24 mouse cellular contexts compared by ENCODE assay signal in genomic region chr4:120875961-120876360, GRCm38 (mm10). TPM values are rescaled to one million over a fixed set of nuclear protein-coding genes. Genes with fewer than 3 reads are reported as not detected.
A peak's percentile ranks its signal among the peaks of the same experiment; 100 is the strongest.
DNase-seq lines count a peak whose midpoint lies in the region; ATAC-seq lines count a peak whose summit lies in the region.
"Had no signal": no experiment of that assay in that cellular context is flagged by ENCODE, and none has a peak within 500 bp of the region (broad histone marks: within the 10 kb centered on the region; RNA-seq: fewer than 3 reads in every experiment).

No protein-coding gene starts in this region.

- H3K27me3 ChIP-seq in midbrain, embryonic 11.5 days (ENCODE audit: control insufficient read depth, insufficient read depth, low read length) = no peaks in the 10 kb centered on the region
- H3K27me3 ChIP-seq in midbrain, embryonic 14.5 days (ENCODE audit: control insufficient read depth, insufficient read depth, low read length) = no peaks in the 10 kb centered on the region
- H3K27me3 ChIP-seq: embryonic facial prominence, embryonic 13.5 days; forebrain, embryonic 12.5 days had no signal

- H3K36me3 ChIP-seq in midbrain, embryonic 11.5 days (ENCODE audit: control insufficient read depth, insufficient read depth, low read length) = no peaks in the 10 kb centered on the region
- H3K36me3 ChIP-seq in midbrain, embryonic 14.5 days (ENCODE audit: control insufficient read depth, insufficient read depth, low read length) = no peaks in the 10 kb centered on the region
- H3K36me3 ChIP-seq: embryonic facial prominence, embryonic 13.5 days; embryonic facial prominence, embryonic 15.5 days; forebrain, embryonic 10.5 days; forebrain, embryonic 12.5 days; G1E had no signal

- DNase-seq in cerebellum, adult 18-20 months = peak; percentile 42 to 55
- no peak for DNase-seq in cerebellum, adult 8-10 months
- peak; percentile 63 to 68 for DNase-seq in cerebellum, postnatal 25 days
- no peak for DNase-seq in cerebellum, adult 11-12 months
- DNase-seq in midbrain, embryonic 11.5 days (ENCODE audit: low spot score, missing footprints) = peak; percentile 69
- no peak for DNase-seq in midbrain, embryonic 14.5 days
- DNase-seq: adrenal gland, adult 8-10 months; adrenal gland, postnatal 14 days; adrenal gland, postnatal 36 days; B cell, adult 2 months; cerebellum, adult 11 months; cerebellum, adult 9-11 months; embryo, embryonic 11 days had no signal

- no peak overlapping the region for H3K4me2 ChIP-seq in midbrain, embryonic 11.5 days
- no peak overlapping the region for H3K4me2 ChIP-seq in midbrain, embryonic 14.5 days (ENCODE audit: low read length)
- H3K4me2 ChIP-seq: embryonic facial prominence, embryonic 13.5 days; embryonic facial prominence, embryonic 15.5 days; forebrain, embryonic 12.5 days had no signal

- H3K27ac ChIP-seq in midbrain, embryonic 11.5 days (ENCODE audit: low read depth, low read length) = no peak overlapping the region
- H3K27ac ChIP-seq in midbrain, embryonic 14.5 days (replicated peaks; ENCODE audit: low read depth, low read length) = no peak overlapping the region
- H3K27ac ChIP-seq: embryonic facial prominence, embryonic 13.5 days; embryonic facial prominence, embryonic 15.5 days; forebrain, embryonic 10.5 days; forebrain, embryonic 12.5 days had no signal

- H3K4me1 ChIP-seq in midbrain, embryonic 11.5 days (ENCODE audit: control insufficient read depth, insufficient read depth, low read length) = no peaks in the 10 kb centered on the region
- H3K4me1 ChIP-seq in midbrain, embryonic 14.5 days (ENCODE audit: control insufficient read depth, insufficient read depth, low read length) = 0 out of 2 replicates have a peak, but pooled peaks cover under 1% of the 10 kb centered on the region
- H3K4me1 ChIP-seq: forebrain, embryonic 10.5 days had no signal

- ATAC-seq in midbrain, embryonic 11.5 days (ENCODE audit: low FRiP score) = no peak
- ATAC-seq in midbrain, embryonic 14.5 days (ENCODE audit: low FRiP score, low TSS enrichment) = no peak
- ATAC-seq: activated CD4-positive, CD25-positive, alpha-beta regulatory T cell, adult 4 months; CD4-positive, CD25-positive, alpha-beta regulatory T cell, adult 4 months; forebrain, embryonic 14.5 days; forebrain, embryonic 16.5 days; Patski had no signal

- no peaks in the 10 kb centered on the region for H3K9me3 ChIP-seq in midbrain, embryonic 11.5 days (ENCODE audit: control insufficient read depth, low read length)
- no peaks in the 10 kb centered on the region for H3K9me3 ChIP-seq in midbrain, embryonic 14.5 days (ENCODE audit: control insufficient read depth, low read length)
- H3K9me3 ChIP-seq: embryonic facial prominence, embryonic 13.5 days; embryonic facial prominence, embryonic 15.5 days; forebrain, embryonic 10.5 days; forebrain, embryonic 12.5 days; G1E had no signal

- no peak overlapping the region for H3K9ac ChIP-seq in midbrain, embryonic 11.5 days (ENCODE audit: low read length)
- no peak overlapping the region for H3K9ac ChIP-seq in midbrain, embryonic 14.5 days (replicated peaks; ENCODE audit: low read length)
- H3K9ac ChIP-seq: embryonic facial prominence, embryonic 13.5 days; embryonic facial prominence, embryonic 15.5 days; forebrain, embryonic 12.5 days had no signal

- 68% methylated on average over 3 of the region's 3 CpGs for WGBS in midbrain, embryonic 11.5 days
- 79% methylated on average over 3 of the region's 3 CpGs for WGBS in midbrain, embryonic 14.5 days

- H3K4me3 ChIP-seq in midbrain, embryonic 11.5 days (ENCODE audit: low read depth, low read length) = no peak overlapping the region
- H3K4me3 ChIP-seq in midbrain, embryonic 14.5 days (replicated peaks; ENCODE audit: low read depth, low read length) = no peak overlapping the region
- H3K4me3 ChIP-seq: embryonic facial prominence, embryonic 13.5 days; embryonic facial prominence, embryonic 15.5 days; erythroblast, embryonic 14.5 days; forebrain, embryonic 10.5 days; forebrain, embryonic 12.5 days had no signal

RNA-seq across cellular contexts. Expression of gene Rims3, which starts 21.3 kb away (rescaled TPM):
- 3.4 and 3.5 TPM in 2 replicates for polyA plus RNA-seq in midbrain, embryonic 11.5 days (2014; fragmentation: Nextera tagmentation; extraction: Ambion mirVana)
- polyA plus RNA-seq in midbrain, embryonic 14.5 days (2014; fragmentation: Nextera tagmentation; extraction: Ambion mirVana) = 20.7 and 20.9 TPM in 2 replicates
- polyA plus RNA-seq: G1E, Patski had no signal

RNA-seq across cellular contexts. Expression of gene Nfyc, which starts 44.6 kb away (rescaled TPM):
- 117 and 118 TPM in 2 replicates for polyA plus RNA-seq in midbrain, embryonic 11.5 days (2014; fragmentation: Nextera tagmentation; extraction: Ambion mirVana)
- 89.4 and 97.5 TPM in 2 replicates for polyA plus RNA-seq in midbrain, embryonic 14.5 days (2014; fragmentation: Nextera tagmentation; extraction: Ambion mirVana)

RNA-seq across cellular contexts. Expression of gene Exo5, which starts 48.9 kb away (rescaled TPM):
- polyA plus RNA-seq in midbrain, embryonic 11.5 days (2014; fragmentation: Nextera tagmentation; extraction: Ambion mirVana) = 32.0 and 32.3 TPM in 2 replicates
- polyA plus RNA-seq in midbrain, embryonic 14.5 days (2014; fragmentation: Nextera tagmentation; extraction: Ambion mirVana) = 32.5 and 33.5 TPM in 2 replicates

Comparison
In these comparisons a context has a peak if more than half of its experiments do, and no peak if none do; other contexts are left out.
1. DNase-seq: peak in cerebellum, adult 18-20 months (2 of 2), cerebellum, postnatal 25 days (2 of 2) and midbrain, embryonic 11.5 days (single experiment); none in cerebellum, adult 8-10 months (single experiment), cerebellum, adult 11-12 months (single experiment) and midbrain, embryonic 14.5 days (single experiment).